Mouse (Mus musculus) midbrain, embryonic 13.5 days (tissue): Measurements from ENCODE around the gene Pdlim5. TPM values are rescaled to one million over a fixed set of nuclear protein-coding genes. Genes with fewer than 3 reads are reported as not detected.

Experiments used
- ATAC-seq: fragments of 200-750 bp; cut with Nextera tagmentation; 2 replicates; pipeline ENCODE4 v1.8.0; 2017; ENCODE audit warnings: mild to moderate bottlenecking, moderate TSS enrichment, moderate library complexity
- H3K27ac ChIP-seq: fragments of 300-500 bp; sonication (generic); 2 replicates; pipeline ENCODE4 v1.5.1; 2015; ENCODE audit warnings: inconsistent platforms, mild to moderate bottlenecking, moderate library complexity
- H3K27me3 ChIP-seq: fragments of 300-500 bp; sonication (generic); 2 replicates; pipeline ENCODE4 v1.6.1; 2015; ENCODE audit warnings: mild to moderate bottlenecking, inconsistent platforms
- H3K36me3 ChIP-seq: fragments of 300-500 bp; sonication (generic); 2 replicates; pipeline ENCODE4 v1.6.1; 2015; ENCODE audit warnings: mild to moderate bottlenecking, inconsistent platforms
- H3K4me1 ChIP-seq: fragments of 300-500 bp; sonication (generic); replicated peaks from 2 replicates; pipeline ENCODE4 v1.6.1; 2015; ENCODE audit warnings: inconsistent platforms
- H3K4me2 ChIP-seq: fragments of 300-500 bp; sonication (generic); replicated peaks from 2 replicates; pipeline ENCODE4 v1.6.1; 2015; ENCODE audit warnings: moderate library complexity, mild to moderate bottlenecking, inconsistent platforms
- H3K4me3 ChIP-seq: fragments of 300-500 bp; sonication (generic); replicated peaks from 2 replicates; pipeline ENCODE4 v1.5.1; 2015; ENCODE audit warnings: mild to moderate bottlenecking, inconsistent platforms
- H3K9ac ChIP-seq: fragments of 300-500 bp; sonication (generic); replicated peaks from 2 replicates; pipeline ENCODE4 v1.6.1; 2015; ENCODE audit warnings: mild to moderate bottlenecking, inconsistent platforms
- H3K9me3 ChIP-seq: fragments of 300-500 bp; sonication (generic); 2 replicates; pipeline ENCODE4 v1.6.1; 2016; ENCODE audit warnings: mild to moderate bottlenecking, inconsistent platforms
- WGBS: fragments of 180-500 bp; shearing (Covaris S2); methylation state at CpG from one replicate; pipeline ENCODE4 v1.1.7; 2015; 5-methylcytosine and 5-hydroxymethylcytosine counted together
- polyA plus RNA-seq: library from polyadenylated mRNA; unstranded; fragments of >200 nt; fragmentation: Nextera tagmentation; extraction: Ambion mirVana; gene quantifications from 2 replicates; pipeline ENCODE4 v1.2.1, GENCODE M21; 2015

Pdlim5 gene
- polyA plus RNA-seq, 1 experiment from 2014 or later, result 11.6 TPM

GRCm38 (mm10) chr3:142330425-142330824 is 65.1 kb downstream of the Pdlim5 start:
- WGBS, result 85% methylated on average over 3 of the region's 3 CpGs
- H3K4me2 ChIP-seq, result no peak overlapping the region
- no peaks in the 10 kb centered on the region for H3K9me3 ChIP-seq
- no peak overlapping the region for H3K27ac ChIP-seq
- no peak for ATAC-seq
- no peak overlapping the region for H3K4me3 ChIP-seq
- H3K4me1 ChIP-seq, result no peaks in the 10 kb centered on the region
- H3K27me3 ChIP-seq, result no peaks in the 10 kb centered on the region
- H3K36me3 ChIP-seq, result no peaks in the 10 kb centered on the region
- no peak overlapping the region for H3K9ac ChIP-seq

GRCm38 (mm10) chr3:142323592-142323991 is 71.9 kb downstream of the Pdlim5 start:
- no peak overlapping the region for H3K9ac ChIP-seq
- no peak overlapping the region for H3K4me2 ChIP-seq
- no peak for ATAC-seq
- H3K4me3 ChIP-seq, result no peak overlapping the region
- H3K27ac ChIP-seq, result no peak overlapping the region
- no peaks in the 10 kb centered on the region for H3K36me3 ChIP-seq
- no peaks in the 10 kb centered on the region for H3K9me3 ChIP-seq
- H3K27me3 ChIP-seq, result no peaks in the 10 kb centered on the region
- no peaks in the 10 kb centered on the region for H3K4me1 ChIP-seq
- 80% methylated on average over 6 of the region's 6 CpGs for WGBS

GRCm38 (mm10) chr3:142321930-142322329 is 73.6 kb downstream of the Pdlim5 start:
- no peaks in the 10 kb centered on the region for H3K9me3 ChIP-seq
- 76% methylated on average over 6 of the region's 6 CpGs for WGBS
- H3K27ac ChIP-seq, result no peak overlapping the region
- no peak overlapping the region for H3K4me2 ChIP-seq
- H3K27me3 ChIP-seq, result no peaks in the 10 kb centered on the region
- no peaks in the 10 kb centered on the region for H3K36me3 ChIP-seq
- H3K4me3 ChIP-seq, result no peak overlapping the region
- H3K4me1 ChIP-seq, result peaks cover 4% of the 10 kb centered on the region; the same call in 1 of the 2 replicates
- H3K9ac ChIP-seq, result no peak overlapping the region
- no peak for ATAC-seq

- Histone ChIP-seq H3K27ac (no peak overlapping the region), H3K9me3 (no peaks in the 10 kb centered on the region), H3K9ac (no peak overlapping the region), H3K27me3 (no peaks in the 10 kb centered on the region), H3K4me2 (no peak overlapping the region), H3K4me1 (peaks cover 6% of the 10 kb centered on the region; the same call in 1 of the 2 replicates), H3K36me3 (no peaks in the 10 kb centered on the region), H3K4me3 (no peak overlapping the region)
- ATAC-seq, result peak; percentile 97
- 5% methylated on average over 2 of the region's 2 CpGs for WGBS
Observed at GRCm38 (mm10) chr3:142318147-142318546, 77.3 kb downstream of the Pdlim5 start.

GRCm38 (mm10) chr3:142316138-142316740 is 79.3 kb downstream of the Pdlim5 start:
- H3K36me3 ChIP-seq, result no peaks in the 10 kb centered on the region
- H3K9me3 ChIP-seq, result no peaks in the 10 kb centered on the region
- no peak overlapping the region for H3K4me2 ChIP-seq
- WGBS, result 42% methylated on average over 2 of the region's 2 CpGs
- H3K27me3 ChIP-seq, result no peaks in the 10 kb centered on the region
- 0 out of 2 replicates have a peak, but pooled peaks have one; percentile 43 for ATAC-seq
- no peak overlapping the region for H3K9ac ChIP-seq
- H3K4me3 ChIP-seq, result no peak overlapping the region
- no peak overlapping the region for H3K27ac ChIP-seq
- H3K4me1 ChIP-seq, result peaks cover 7% of the 10 kb centered on the region; the same call in 1 of the 2 replicates

- Histone ChIP-seq H3K36me3 (no peaks in the 10 kb centered on the region), H3K27me3 (no peaks in the 10 kb centered on the region), H3K4me1 (peaks cover 17% of the 10 kb centered on the region), H3K4me3 (no peak overlapping the region), H3K27ac (no peak overlapping the region), H3K9ac (no peak overlapping the region), H3K4me2 (no peak overlapping the region), H3K9me3 (no peaks in the 10 kb centered on the region)
- WGBS, result 34% methylated on average over 2 of the region's 2 CpGs
- peak; percentile 68 for ATAC-seq
Observed at GRCm38 (mm10) chr3:142311075-142311474, 84.4 kb downstream of the Pdlim5 start.

GRCm38 (mm10) chr3:142310446-142310845 is 85.0 kb downstream of the Pdlim5 start:
- WGBS, result 11% methylated on average over 2 of the region's 2 CpGs
- Histone ChIP-seq H3K36me3 (no peaks in the 10 kb centered on the region), H3K4me3 (no peak overlapping the region), H3K27ac (0 out of 2 replicates have a peak overlapping the region, but pooled peaks have one; percentile 21), H3K9ac (no peak overlapping the region), H3K4me1 (peaks cover 17% of the 10 kb centered on the region), H3K27me3 (no peaks in the 10 kb centered on the region), H3K4me2 (no peak overlapping the region), H3K9me3 (no peaks in the 10 kb centered on the region)
- ATAC-seq, result peak; percentile 88

GRCm38 (mm10) chr3:142295287-142295676 is 100.2 kb downstream of the Pdlim5 start:
- H3K36me3 ChIP-seq, result no peaks in the 10 kb centered on the region
- no peak overlapping the region for H3K27ac ChIP-seq
- H3K4me2 ChIP-seq, result no peak overlapping the region
- no peak overlapping the region for H3K9ac ChIP-seq
- H3K27me3 ChIP-seq, result no peaks in the 10 kb centered on the region
- ATAC-seq, result no peak
- H3K4me1 ChIP-seq, result no peaks in the 10 kb centered on the region
- WGBS, result 83% methylated on average over 7 of the region's 7 CpGs
- H3K4me3 ChIP-seq, result no peak overlapping the region
- H3K9me3 ChIP-seq, result no peaks in the 10 kb centered on the region

- no peak overlapping the region for H3K9ac ChIP-seq
- peak; percentile 93 for ATAC-seq
- no peaks in the 10 kb centered on the region for H3K36me3 ChIP-seq
- H3K4me3 ChIP-seq, result no peak overlapping the region
- no peak overlapping the region for H3K4me2 ChIP-seq
- H3K27me3 ChIP-seq, result no peaks in the 10 kb centered on the region
- 24% methylated on average over 7 of the region's 7 CpGs for WGBS
- H3K4me1 ChIP-seq, result no peaks in the 10 kb centered on the region
- H3K27ac ChIP-seq, result no peak overlapping the region
- no peaks in the 10 kb centered on the region for H3K9me3 ChIP-seq
Observed at GRCm38 (mm10) chr3:142294616-142295286, 100.7 kb downstream of the Pdlim5 start.

GRCm38 (mm10) chr3:142293561-142293960 is 101.9 kb downstream of the Pdlim5 start:
- H3K9ac ChIP-seq, result no peak overlapping the region
- no peaks in the 10 kb centered on the region for H3K27me3 ChIP-seq
- H3K4me2 ChIP-seq, result no peak overlapping the region
- no peaks in the 10 kb centered on the region for H3K4me1 ChIP-seq
- no peak overlapping the region for H3K27ac ChIP-seq
- H3K9me3 ChIP-seq, result no peaks in the 10 kb centered on the region
- 88% methylated on average over 7 of the region's 7 CpGs for WGBS
- no peak overlapping the region for H3K4me3 ChIP-seq
- no peak for ATAC-seq
- H3K36me3 ChIP-seq, result no peaks in the 10 kb centered on the region

GRCm38 (mm10) chr3:142282706-142283105 is 112.8 kb downstream of the Pdlim5 start:
- H3K4me3 ChIP-seq, result no peak overlapping the region
- WGBS, result 53% methylated on average over 9 of the region's 9 CpGs
- no peak overlapping the region for H3K4me2 ChIP-seq
- H3K9me3 ChIP-seq, result no peaks in the 10 kb centered on the region
- H3K36me3 ChIP-seq, result no peaks in the 10 kb centered on the region
- H3K27ac ChIP-seq, result no peak overlapping the region
- 0 out of 2 replicates have a peak, but pooled peaks cover 2% of the 10 kb centered on the region for H3K4me1 ChIP-seq
- peak; percentile 85 for ATAC-seq
- no peak overlapping the region for H3K9ac ChIP-seq
- no peaks in the 10 kb centered on the region for H3K27me3 ChIP-seq

GRCm38 (mm10) chr3:142281656-142282055 is 113.8 kb downstream of the Pdlim5 start:
- Histone ChIP-seq H3K4me1 (0 out of 2 replicates have a peak, but pooled peaks cover 2% of the 10 kb centered on the region), H3K9me3 (no peaks in the 10 kb centered on the region), H3K27me3 (no peaks in the 10 kb centered on the region), H3K4me3 (no peak overlapping the region), H3K27ac (no peak overlapping the region), H3K36me3 (no peaks in the 10 kb centered on the region), H3K9ac (no peak overlapping the region), H3K4me2 (no peak overlapping the region)
- ATAC-seq, result 0 out of 2 replicates have a peak, but pooled peaks have one; percentile 30
- WGBS, result 82% methylated on average over 7 of the region's 7 CpGs
